Mouse (Mus musculus) limb, embryonic 10.5 days (tissue): ENCODE measurements around the gene Aasdh. TPM values are rescaled to one million over a fixed set of nuclear protein-coding genes. Genes with fewer than 3 reads are reported as not detected.
A peak's percentile ranks its signal among the peaks of the same experiment; 100 is the strongest.

ENCODE experiments used
- DNase-seq: peaks from one replicate; pipeline ENCODE4 v3.0.0-alpha.2; 2017; ENCODE audit warnings: low spot score
- H3K27ac ChIP-seq: fragments of 300-500 bp; sonication (generic); 2 replicates; pipeline ENCODE4 v1.5.1; 2016; ENCODE audit warnings: mild to moderate bottlenecking
- H3K27me3 ChIP-seq: fragments of 300-500 bp; sonication (generic); 2 replicates; pipeline ENCODE4 v1.6.1; 2016; ENCODE audit warnings: low read depth, mild to moderate bottlenecking; ENCODE audit not compliant: poor library complexity, severe bottlenecking
- H3K36me3 ChIP-seq: fragments of 300-500 bp; sonication (generic); 2 replicates; pipeline ENCODE4 v1.6.1; 2016; ENCODE audit warnings: mild to moderate bottlenecking, moderate library complexity
- H3K4me1 ChIP-seq: fragments of 300-500 bp; sonication (generic); 2 replicates; pipeline ENCODE4 v1.6.1; 2016
- H3K4me3 ChIP-seq: fragments of 300-500 bp; sonication (generic); 2 replicates; pipeline ENCODE4 v1.5.1; 2016; ENCODE audit warnings: mild to moderate bottlenecking, moderate library complexity
- H3K9me3 ChIP-seq: fragments of 300-500 bp; sonication (generic); replicated peaks from 2 replicates; pipeline ENCODE4 v1.6.1; 2016; ENCODE audit warnings: mild to moderate bottlenecking
- WGBS: fragments of 180-500 bp; shearing (Covaris S2); methylation state at CpG from one replicate; pipeline ENCODE4 v1.1.7; 2016; 5-methylcytosine and 5-hydroxymethylcytosine counted together
- polyA plus RNA-seq: library from polyadenylated mRNA; unstranded; fragments of >200 nt; fragmentation: Nextera tagmentation; extraction: Ambion mirVana; gene quantifications from 2 replicates; pipeline ENCODE4 v1.2.1, GENCODE M21; 2016

The Aasdh gene
- polyA plus RNA-seq, 1 experiment from 2014 or later: 23.5 TPM

- H3K27me3 ChIP-seq: no peaks in the 10 kb centered on the region
- no peaks in the 10 kb centered on the region for H3K9me3 ChIP-seq
- WGBS: 77% methylated on average over 6 of the region's 6 CpGs
- peaks cover 4% of the 10 kb centered on the region; the same call in 1 of the 2 replicates for H3K4me1 ChIP-seq
- H3K36me3 ChIP-seq: peaks cover 33% of the 10 kb centered on the region
- no peak overlapping the region for H3K4me3 ChIP-seq
- DNase-seq: no peak
- H3K27ac ChIP-seq: no peak overlapping the region
Observed at GRCm38 (mm10) chr5:76847106-76847505, 58.2 kb downstream of the Aasdh start.

- no peak for DNase-seq
- peaks cover 6% of the 10 kb centered on the region; the same call in 1 of the 2 replicates for H3K4me1 ChIP-seq
- H3K27ac ChIP-seq: no peak overlapping the region
- no peak overlapping the region for H3K4me3 ChIP-seq
- H3K36me3 ChIP-seq: peaks cover 24% of the 10 kb centered on the region
- H3K9me3 ChIP-seq: no peaks in the 10 kb centered on the region
- WGBS: 89% methylated on average over 14 of the region's 14 CpGs
- H3K27me3 ChIP-seq: no peaks in the 10 kb centered on the region
Observed at GRCm38 (mm10) chr5:76844618-76845186, 60.6 kb downstream of the Aasdh start.

GRCm38 (mm10) chr5:76843851-76844419 is 61.4 kb downstream of the Aasdh start:
- WGBS: 91% methylated on average over 9 of the region's 9 CpGs
- Histone ChIP-seq H3K9me3 (no peaks in the 10 kb centered on the region), H3K36me3 (peaks cover 21% of the 10 kb centered on the region), H3K4me3 (no peak overlapping the region), H3K27me3 (no peaks in the 10 kb centered on the region), H3K4me1 (peaks cover 6% of the 10 kb centered on the region; the same call in 1 of the 2 replicates), H3K27ac (no peak overlapping the region)
- DNase-seq: no peak

DNA sequence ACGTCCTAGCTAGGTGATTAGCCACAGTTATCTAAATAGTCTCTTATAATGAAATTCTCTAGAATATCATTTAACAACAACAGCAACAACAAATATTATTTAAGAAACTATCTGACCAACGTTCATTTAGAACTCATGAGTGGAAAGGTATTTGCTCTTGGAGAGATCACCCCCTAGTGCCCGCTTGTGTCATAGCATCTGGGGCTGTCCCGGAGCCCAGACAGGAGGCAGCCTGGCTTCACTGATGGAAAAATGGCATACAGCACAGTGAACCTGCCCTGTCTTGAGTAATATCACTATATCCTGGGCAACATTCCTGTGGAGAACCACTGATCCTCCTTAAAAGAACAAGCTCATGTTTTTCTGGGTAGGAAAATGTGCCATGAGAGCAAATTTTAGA is 61.9 kb downstream of the Aasdh start:
- peaks cover 6% of the 10 kb centered on the region; the same call in 1 of the 2 replicates for H3K4me1 ChIP-seq
- H3K36me3 ChIP-seq: peaks cover 17% of the 10 kb centered on the region
- DNase-seq: peak; percentile 68
- H3K9me3 ChIP-seq: no peaks in the 10 kb centered on the region
- H3K27me3 ChIP-seq: no peaks in the 10 kb centered on the region
- WGBS: 21% methylated on average over 4 of the region's 4 CpGs
- H3K4me3 ChIP-seq: no peak overlapping the region
- H3K27ac ChIP-seq: no peak overlapping the region

DNA sequence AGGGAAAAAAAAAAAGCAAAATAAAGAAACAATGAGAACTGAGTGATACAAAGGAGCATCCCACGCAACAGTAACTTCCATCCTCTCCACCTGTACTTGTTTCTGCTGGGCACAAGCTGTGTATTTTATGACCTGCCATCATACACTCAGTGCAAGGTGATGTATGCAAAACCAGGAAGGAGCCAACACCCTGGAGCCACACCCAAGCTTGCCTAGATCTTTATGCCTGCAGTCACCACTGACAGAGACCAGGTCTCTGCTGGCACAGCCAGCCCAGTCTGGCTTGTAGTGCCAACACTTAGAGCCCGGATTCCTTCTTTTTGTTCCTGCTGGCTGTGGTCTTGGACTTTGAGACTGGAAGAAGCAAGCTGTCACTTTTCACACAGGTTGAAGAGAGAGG is 63.5 kb downstream of the Aasdh start:
- Histone ChIP-seq H3K9me3 (no peaks in the 10 kb centered on the region), H3K4me1 (peaks cover 6% of the 10 kb centered on the region; the same call in 1 of the 2 replicates), H3K36me3 (peaks cover 14% of the 10 kb centered on the region), H3K4me3 (no peak overlapping the region), H3K27me3 (no peaks in the 10 kb centered on the region), H3K27ac (no peak overlapping the region)
- 92% methylated on average over 2 of the region's 2 CpGs for WGBS
- DNase-seq: no peak

DNA sequence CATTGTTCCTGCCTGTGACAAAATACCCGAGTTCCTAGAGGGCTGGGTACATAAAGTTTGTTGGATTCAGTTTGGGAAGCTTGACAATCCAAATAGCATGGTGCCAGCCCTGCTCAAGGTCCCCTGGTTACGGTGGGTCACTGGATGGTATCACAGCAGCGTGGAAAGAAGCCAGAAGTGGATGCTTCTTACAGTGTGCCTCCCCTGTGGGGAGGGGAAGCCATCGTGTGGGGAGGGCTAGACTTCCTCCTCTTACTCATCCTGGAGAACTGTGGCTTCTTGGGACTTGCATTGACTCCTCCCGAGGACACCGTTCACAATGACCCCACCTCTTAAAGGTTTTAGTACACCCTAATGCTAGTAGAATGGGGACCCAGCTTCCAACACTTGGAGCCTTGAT is 65.5 kb downstream of the Aasdh start:
- no peaks in the 10 kb centered on the region for H3K27me3 ChIP-seq
- DNase-seq: no peak
- WGBS: 89% methylated on average over 6 of the region's 6 CpGs
- no peak overlapping the region for H3K27ac ChIP-seq
- no peaks in the 10 kb centered on the region for H3K9me3 ChIP-seq
- H3K4me1 ChIP-seq: peaks cover 6% of the 10 kb centered on the region; the same call in 1 of the 2 replicates
- no peak overlapping the region for H3K4me3 ChIP-seq
- H3K36me3 ChIP-seq: 0 out of 2 replicates have a peak, but pooled peaks cover 3% of the 10 kb centered on the region

DNA sequence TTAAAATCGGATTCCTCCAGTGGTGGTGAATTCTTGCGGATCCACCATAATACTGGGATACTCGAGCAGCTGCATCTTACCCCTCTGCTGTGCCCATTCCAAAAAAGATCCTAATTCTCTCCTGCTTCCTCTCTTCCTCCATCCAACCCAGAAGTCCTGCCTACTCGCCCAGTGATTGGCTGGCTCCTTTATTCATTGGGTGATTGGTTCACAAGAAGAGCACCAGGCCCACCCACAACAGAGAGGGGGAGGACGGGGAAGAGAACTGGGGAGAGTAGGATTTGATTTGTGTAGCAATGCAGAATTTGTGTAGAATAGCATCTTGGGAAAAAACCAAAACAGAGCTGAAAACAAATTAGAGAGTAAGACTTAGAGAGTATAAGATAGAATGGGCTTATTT is 68.3 kb downstream of the Aasdh start:
- Histone ChIP-seq H3K27me3 (no peaks in the 10 kb centered on the region), H3K9me3 (no peaks in the 10 kb centered on the region), H3K4me3 (no peak overlapping the region), H3K27ac (no peak overlapping the region), H3K36me3 (peaks cover 11% of the 10 kb centered on the region; the same call in 1 of the 2 replicates), H3K4me1 (peaks cover 11% of the 10 kb centered on the region)
- DNase-seq: no peak
- WGBS: 64% methylated on average over 5 of the region's 5 CpGs

DNA sequence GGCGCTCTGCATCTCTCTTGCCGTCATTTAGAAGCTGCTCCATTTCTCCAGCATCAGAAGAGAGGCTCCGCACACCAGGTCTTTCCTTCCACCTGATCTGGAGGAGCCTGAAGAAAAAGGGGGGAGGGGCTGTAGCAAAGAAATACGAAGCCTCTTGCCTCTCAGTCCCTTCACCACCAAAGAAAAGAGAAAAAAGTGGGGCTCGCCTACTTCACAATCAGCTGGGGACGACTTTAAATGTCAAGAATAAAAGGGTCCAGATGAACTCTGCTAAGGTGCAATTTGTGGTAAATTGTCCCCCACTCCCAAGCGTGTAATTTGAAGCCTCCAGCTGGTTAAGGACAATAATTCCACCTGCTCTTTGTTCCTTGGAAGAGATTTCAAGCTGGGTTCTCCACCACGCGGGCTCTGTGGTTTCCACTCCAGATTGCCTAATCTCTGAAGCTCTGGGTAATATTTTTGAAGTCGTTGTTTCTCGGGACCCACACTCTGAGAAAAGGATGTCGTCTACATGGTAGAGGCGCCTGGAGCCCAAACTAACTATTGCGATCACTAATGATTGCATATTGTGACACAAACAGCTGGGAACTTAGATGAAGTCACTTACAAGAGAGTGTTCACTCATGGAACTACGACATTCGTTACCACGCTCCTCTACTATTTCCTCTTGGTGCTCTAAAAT is 72.6 kb downstream of the Aasdh start:
- Histone ChIP-seq H3K27me3 (no peaks in the 10 kb centered on the region), H3K36me3 (peaks cover 40% of the 10 kb centered on the region), H3K9me3 (no peaks in the 10 kb centered on the region), H3K4me3 (no peak overlapping the region), H3K27ac (no peak overlapping the region), H3K4me1 (peaks cover 5% of the 10 kb centered on the region; the same call in 1 of the 2 replicates)
- 77% methylated on average over 17 of the region's 17 CpGs for WGBS
- DNase-seq: no peak

GRCm38 (mm10) chr5:76828527-76829240 is 76.6 kb downstream of the Aasdh start:
- H3K27ac ChIP-seq: no peak overlapping the region
- no peaks in the 10 kb centered on the region for H3K27me3 ChIP-seq
- no peak overlapping the region for H3K4me3 ChIP-seq
- 94% methylated on average over 7 of the region's 7 CpGs for WGBS
- DNase-seq: no peak
- no peaks in the 10 kb centered on the region for H3K9me3 ChIP-seq
- peaks cover 5% of the 10 kb centered on the region; the same call in 1 of the 2 replicates for H3K4me1 ChIP-seq
- peaks cover 48% of the 10 kb centered on the region for H3K36me3 ChIP-seq

Other genes starting within 250 kb of the Aasdh start
- 25.2 and 26.7 TPM in 2 replicates for gene C530008M17Rik, start 249.0 kb downstream of the Aasdh start, polyA plus RNA-seq
- gene Paics, start 45.8 kb upstream of the Aasdh start, polyA plus RNA-seq: 508 and 515 TPM in 2 replicates
- gene Ppat, start 46.1 kb upstream of the Aasdh start, polyA plus RNA-seq: 51.2 and 62.1 TPM in 2 replicates
- gene Srp72, start 69.2 kb upstream of the Aasdh start, polyA plus RNA-seq: 78.9 and 90.8 TPM in 2 replicates
- gene Arl9, start 98.5 kb upstream of the Aasdh start, polyA plus RNA-seq: not detected in 2 replicates
- not detected in 2 replicates for gene Thegl, start 110.5 kb upstream of the Aasdh start, polyA plus RNA-seq
- not detected in 2 replicates for gene Hopx, start 209.6 kb upstream of the Aasdh start, polyA plus RNA-seq